ENCODE assay signal across 10 mouse cellular contexts in genomic region chr17:12759646-12760074, GRCm38 (mm10). TPM values are rescaled to one million over a fixed set of nuclear protein-coding genes. Genes with fewer than 3 reads are reported as not detected.
A peak's percentile ranks its signal among the peaks of the same experiment; 100 is the strongest.
DNase-seq lines count a peak whose midpoint lies in the region; ATAC-seq lines count a peak whose summit lies in the region.
"Had no signal": no experiment of that assay in that cellular context is flagged by ENCODE, and none has a peak within 500 bp of the region (broad histone marks: within the 10 kb centered on the region; RNA-seq: fewer than 3 reads in every experiment).

No protein-coding gene starts in this region.

- intact Hi-C loops in gastrocnemius, postnatal 36 days (cut with DNase I): no loop called here

- 0 out of 2 replicates have a peak, but pooled peaks cover 2% of the 10 kb centered on the region for H3K36me3 ChIP-seq in intestine, embryonic 16.5 days (ENCODE audit: control insufficient read depth, insufficient read depth, low read length)
- H3K36me3 ChIP-seq in midbrain, embryonic 10.5 days: peaks cover 7% of the 10 kb centered on the region; the same call in 1 of the 2 replicates

- peaks cover 52% of the 10 kb centered on the region for H3K4me1 ChIP-seq in intestine, embryonic 16.5 days (ENCODE audit: control insufficient read depth, insufficient read depth, low read length)
- H3K4me1 ChIP-seq in midbrain, embryonic 10.5 days: 0 out of 2 replicates have a peak, but pooled peaks cover 11% of the 10 kb centered on the region

- H3K9me3 ChIP-seq in intestine, embryonic 16.5 days (ENCODE audit: control insufficient read depth, low read length): no peaks in the 10 kb centered on the region
- H3K9me3 ChIP-seq in midbrain, embryonic 10.5 days (replicated peaks): no peaks in the 10 kb centered on the region

- WGBS in intestine, embryonic 16.5 days: 46% methylated on average over 8 of the region's 8 CpGs
- WGBS in midbrain, embryonic 10.5 days: 85% methylated on average over 8 of the region's 8 CpGs

- peak; percentile 73 for DNase-seq in adrenal gland, postnatal 10 days
- DNase-seq in adrenal gland, postnatal 4 days (ENCODE audit: low spot score in 2 of 2): no peak
- peak; percentile 36 for DNase-seq in 3T3-L1 (ENCODE audit: low read depth, low spot score)
- DNase-seq in gastrocnemius, postnatal 36 days: peak; percentile 68 to 69
- no peak for DNase-seq in right cerebral cortex, postnatal 25 days
- DNase-seq in midbrain, embryonic 10.5 days (ENCODE audit: low spot score): no peak
- DNase-seq: forebrain, postnatal 0 days; retina, postnatal 1 day had no signal

- no peak overlapping the region for H3K9ac ChIP-seq in intestine, embryonic 16.5 days (ENCODE audit: low read depth, low read length)
- H3K9ac ChIP-seq: forebrain, postnatal 0 days had no signal

- ATAC-seq in intestine, embryonic 16.5 days: no peak; the same call in 1 of the 2 replicates
- no peak for ATAC-seq in CD4-positive, CD25-positive, alpha-beta regulatory T cell, adult 4 months
- ATAC-seq: forebrain, postnatal 0 days had no signal

- no peak overlapping the region for H3K4me2 ChIP-seq in intestine, embryonic 16.5 days (ENCODE audit: low read depth, low read length)

- H3K4me3 ChIP-seq in intestine, embryonic 16.5 days (ENCODE audit: low read length): no peak overlapping the region
- no peak overlapping the region for H3K4me3 ChIP-seq in midbrain, embryonic 10.5 days

- H3K27me3 ChIP-seq in intestine, embryonic 16.5 days (replicated peaks; ENCODE audit: control insufficient read depth, insufficient read depth, low read length): no peaks in the 10 kb centered on the region
- H3K27me3 ChIP-seq in midbrain, embryonic 10.5 days (ENCODE audit: low read depth, poor library complexity, severe bottlenecking): no peaks in the 10 kb centered on the region

- 0 out of 2 replicates have a peak overlapping the region, but pooled peaks have one; percentile 12 for H3K27ac ChIP-seq in intestine, embryonic 16.5 days (ENCODE audit: low read length)
- H3K27ac ChIP-seq in midbrain, embryonic 10.5 days (replicated peaks): no peak overlapping the region

RNA-seq across cellular contexts. Expression of gene Igf2r, which starts 9.8 kb away (rescaled TPM):
- 10 to 100 TPM; 60.7 to 77.0 TPM for total RNA-seq in adrenal gland, postnatal 10 days (2021)
- 10 to 100 TPM; 76.4 to 82.0 TPM for total RNA-seq in adrenal gland, postnatal 4 days (2021)
- 10 to 100 TPM; 41.0 to 42.8 TPM for total RNA-seq in gastrocnemius, postnatal 36 days (2021)
- polyA plus RNA-seq in intestine, embryonic 16.5 days (2015; fragmentation: Nextera tagmentation; extraction: Ambion mirVana): 26.6 and 36.2 TPM in 2 replicates
- polyA plus RNA-seq in CD4-positive, CD25-positive, alpha-beta regulatory T cell, adult 4 months (2017; shearing (Covaris generic)): 10 to 100 TPM; 45.2 to 46.1 TPM
- 16.3 and 18.0 TPM in 2 replicates for polyA plus RNA-seq in midbrain, embryonic 10.5 days (2016; fragmentation: Nextera tagmentation; extraction: Ambion mirVana)

Comparison
In these comparisons a context has a peak if more than half of its experiments do, and no peak if none do; other contexts are left out.
1. DNase-seq: peak in adrenal gland, postnatal 10 days (single experiment), 3T3-L1 (single experiment) and gastrocnemius, postnatal 36 days (2 of 2); none in adrenal gland, postnatal 4 days (0 of 2), right cerebral cortex, postnatal 25 days (single experiment) and midbrain, embryonic 10.5 days (single experiment).